Mouse (Mus musculus) ES-E14 (cell line): ENCODE results near the gene Kifap3. TPM values are rescaled to one million over a fixed set of nuclear protein-coding genes. Genes with fewer than 3 reads are reported as not detected.
"Not testable (repeated sequence)": the region's sequence is repeated elsewhere in the genome, so short reads cannot be mapped to it uniquely, and the experiment has no call there.

Experiments
- DNase-seq: peaks from one replicate; pipeline ENCODE4 v3.0.0-alpha.2; 2013; ENCODE audit warnings: low read depth, low spot score
- H3K27ac ChIP-seq: 2 replicates; pipeline ENCODE4 v1.5.1; 2012; ENCODE audit warnings: low read depth, mild to moderate bottlenecking, low read length, moderate library complexity, mixed read lengths; ENCODE audit not compliant: poor library complexity, insufficient read depth, severe bottlenecking
- H3K36me3 ChIP-seq: 2 replicates; pipeline ENCODE4 v1.6.1; 2012; ENCODE audit warnings: mild to moderate bottlenecking, low read length, moderate library complexity, mixed read lengths; ENCODE audit not compliant: control insufficient read depth, poor library complexity, insufficient read depth, severe bottlenecking
- H3K4me1 ChIP-seq, 2 experiments: fragments of 150-350 bp in 1 of 2; sonication (generic) in 1 of 2; 2 replicates each; pipeline ENCODE4 v1.6.1; 2012; ENCODE audit warnings: low read length in 2 of 2, mild to moderate bottlenecking in 1 of 2, mixed read lengths in 1 of 2; ENCODE audit not compliant: control insufficient read depth in 2 of 2, insufficient read depth in 2 of 2, poor library complexity in 1 of 2
- H3K4me3 ChIP-seq, 2 experiments: fragments of 150-350 bp in 1 of 2; sonication (generic) in 1 of 2; 2 replicates each; pipeline ENCODE4 v1.5.1; 2012; ENCODE audit warnings: low read length in 2 of 2, low read depth in 1 of 2, mild to moderate bottlenecking in 1 of 2, mixed read lengths in 1 of 2; ENCODE audit not compliant: insufficient read depth in 1 of 2, poor library complexity in 1 of 2, severe bottlenecking in 1 of 2
- H3K9ac ChIP-seq: 2 replicates; pipeline ENCODE4 v1.6.1; 2012; ENCODE audit warnings: low read depth, mild to moderate bottlenecking, low read length, mixed read lengths; ENCODE audit not compliant: poor library complexity, insufficient read depth, severe bottlenecking
- H3K9me3 ChIP-seq: fragments of 150-350 bp; sonication (generic); 2 replicates; pipeline ENCODE4 v1.6.1; 2012; ENCODE audit warnings: low read depth, mild to moderate bottlenecking, low read length; ENCODE audit not compliant: control insufficient read depth, insufficient read depth
- CHD2 ChIP-seq: IDR thresholded peaks from 2 replicates; pipeline ENCODE4 v1.6.1; 2014; ENCODE audit warnings: mild to moderate bottlenecking, low read depth, low read length, inconsistent platforms
- HCFC1 ChIP-seq: IDR thresholded peaks from 2 replicates; pipeline ENCODE4 v1.6.1; 2012; ENCODE audit warnings: low read length, inconsistent platforms, borderline replicate concordance; ENCODE audit not compliant: insufficient read depth
- MAFK ChIP-seq: IDR thresholded peaks from 2 replicates; pipeline ENCODE4 v1.6.1; 2014; ENCODE audit warnings: mild to moderate bottlenecking, low read depth, low read length, inconsistent platforms; ENCODE audit not compliant: insufficient read depth
- ZC3H11A ChIP-seq: IDR thresholded peaks from 2 replicates; pipeline ENCODE4 v1.6.1; 2012; ENCODE audit warnings: low read depth, mild to moderate bottlenecking, inconsistent platforms, low read length, borderline replicate concordance
- ZNF384 ChIP-seq: IDR thresholded peaks from 2 replicates; pipeline ENCODE4 v1.6.1; 2012; ENCODE audit warnings: low read depth, low read length, inconsistent platforms
- in situ Hi-C, 2 experiments: fragments of 600-800 bp; cut with MboI; formaldehyde crosslinking; loops; one replicate each; pipeline ENCODE4 v1.15.1; 2025; ENCODE audit warnings: low sequenced_read_pairs in 2 of 2, inconsistent platforms in 1 of 2; ENCODE audit not compliant: unreplicated experiment in 2 of 2
- total RNA-seq: library from RNA; depleted of rRNA; stranded (reverse); fragments of 300-350 nt; gene quantifications from 2 replicates; pipeline ENCODE4 v1.2.3, GENCODE M21; 2012

Kifap3 gene
- total RNA-seq, 1 experiment: 21.8 TPM

- Histone ChIP-seq H3K27ac (no peak overlapping the region), H3K9ac (no peak overlapping the region), H3K4me3 (no peak overlapping the region), H3K4me1 (no peaks in the 10 kb centered on the region), H3K36me3 (no peaks in the 10 kb centered on the region), H3K9me3 (no peaks in the 10 kb centered on the region)
- no peak for TF ChIP-seq MAFK
- TF ChIP-seq HCFC1: no peak
- no peak for TF ChIP-seq ZC3H11A
- no peak for TF ChIP-seq CHD2
- TF ChIP-seq ZNF384: no peak
- in situ Hi-C loops: no loop called here
- no peak for DNase-seq
Measured at GRCm38 (mm10) chr1:163829482-163829881, 50.1 kb downstream of the Kifap3 start.

GRCm38 (mm10) chr1:163834066-163834465 is 54.7 kb downstream of the Kifap3 start:
- no peak for DNase-seq
- no peaks in the 10 kb centered on the region for H3K9me3 ChIP-seq
- H3K4me1 ChIP-seq: no peaks in the 10 kb centered on the region
- in situ Hi-C loops: no loop called here
- H3K9ac ChIP-seq: no peak overlapping the region
- H3K36me3 ChIP-seq: no peaks in the 10 kb centered on the region
- H3K27ac ChIP-seq: no peak overlapping the region
- TF ChIP-seq ZNF384 (no peak), CHD2 (no peak), ZC3H11A (0 out of 2 replicates have a peak, but pooled peaks have one; percentile 14)
- H3K4me3 ChIP-seq: no peak overlapping the region

- in situ Hi-C loops: no loop called here
- TF ChIP-seq ZC3H11A (no peak), ZNF384 (no peak), MAFK (no peak), HCFC1 (no peak)
- Histone ChIP-seq H3K4me3 (no peak overlapping the region), H3K36me3 (no peaks in the 10 kb centered on the region), H3K9me3 (no peaks in the 10 kb centered on the region), H3K4me1 (no peaks in the 10 kb centered on the region), H3K9ac (no peak overlapping the region), H3K27ac (no peak overlapping the region)
- DNase-seq: no peak
Measured at GRCm38 (mm10) chr1:163835062-163835461, 55.7 kb downstream of the Kifap3 start.

GRCm38 (mm10) chr1:163838482-163838881 is 59.1 kb downstream of the Kifap3 start:
- H3K36me3 ChIP-seq, H3K4me1 ChIP-seq, H3K9me3 ChIP-seq, H3K4me3 ChIP-seq, DNase-seq, in situ Hi-C loops, H3K9ac ChIP-seq, H3K27ac ChIP-seq: not testable (repeated sequence)

- Histone ChIP-seq H3K4me3 (no peak overlapping the region), H3K9me3 (no peaks in the 10 kb centered on the region), H3K27ac (no peak overlapping the region), H3K4me1 (no peaks in the 10 kb centered on the region), H3K9ac (no peak overlapping the region), H3K36me3 (no peaks in the 10 kb centered on the region)
- in situ Hi-C loops: no loop called here
- DNase-seq: no peak
- no peak for TF ChIP-seq ZNF384
- no peak for TF ChIP-seq HCFC1
- TF ChIP-seq MAFK: no peak
- no peak for TF ChIP-seq CHD2
- TF ChIP-seq ZC3H11A: no peak
Measured at GRCm38 (mm10) chr1:163840555-163840954, 61.2 kb downstream of the Kifap3 start.
